Mouse (Mus musculus) gastrocnemius, postnatal 10 days (tissue): ENCODE data around the gene Slc5a7. TPM values are rescaled to one million over a fixed set of nuclear protein-coding genes. Genes with fewer than 3 reads are reported as not detected.

Experiments
- DNase-seq: peaks from one replicate; pipeline ENCODE4 v3.0.0; 2021; ENCODE audit warnings: mixed read lengths
- long read RNA-seq, 2 experiments: library from polyadenylated mRNA; stranded (forward); transcript quantifications; one replicate each; pipeline ENCODE4 v2.0.0; 2021
- total RNA-seq, 2 experiments: library from RNA; stranded (reverse); gene quantifications; 2 replicates each; pipeline ENCODE4 v1.2.3; 2021

Slc5a7 gene
- total RNA-seq: under 1 TPM in 1 of 2 experiments, not detected in 1; 0.07 TPM
- long read RNA-seq, experiment 1: 0 reads
- long read RNA-seq, experiment 2: 0 reads

GRCm38 (mm10) chr17:54298934-54299333, at the start of gene Slc5a7:
Gene Slc5a7 (minus strand): TSS chr17:54299034.
- no peak for DNase-seq

GRCm38 (mm10) chr17:54347672-54348071, 48.8 kb upstream of the Slc5a7 start:
- no peak for DNase-seq

GRCm38 (mm10) chr17:54343395-54343794, 44.6 kb upstream of the Slc5a7 start:
- no peak for DNase-seq

GRCm38 (mm10) chr17:54298232-54298924, 456 bp downstream of the Slc5a7 start:
- DNase-seq: peak; percentile 8

DNA sequence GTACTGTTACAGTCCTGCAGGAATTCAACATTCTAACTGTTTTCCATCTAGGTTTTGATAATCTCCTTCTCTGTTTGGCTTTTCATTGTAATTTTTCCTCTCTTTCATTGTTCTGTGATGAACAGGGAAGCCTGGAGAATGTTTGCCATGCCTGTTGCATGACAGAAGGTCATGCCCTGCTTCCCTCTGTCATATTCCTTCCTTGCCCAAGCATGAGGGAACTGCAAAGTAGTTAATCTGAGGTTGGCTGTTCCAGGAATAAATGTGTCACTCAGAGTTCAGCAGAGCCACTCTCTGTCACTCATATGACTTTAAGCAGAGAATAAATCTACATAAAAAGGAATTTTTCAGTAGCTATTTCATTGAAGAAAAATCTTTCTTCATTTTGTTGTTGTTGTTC, 48.1 kb downstream of the Slc5a7 start:
- DNase-seq: no peak

- no peak for DNase-seq
Measured at GRCm38 (mm10) chr17:54243650-54244300, 55.1 kb downstream of the Slc5a7 start.

DNA sequence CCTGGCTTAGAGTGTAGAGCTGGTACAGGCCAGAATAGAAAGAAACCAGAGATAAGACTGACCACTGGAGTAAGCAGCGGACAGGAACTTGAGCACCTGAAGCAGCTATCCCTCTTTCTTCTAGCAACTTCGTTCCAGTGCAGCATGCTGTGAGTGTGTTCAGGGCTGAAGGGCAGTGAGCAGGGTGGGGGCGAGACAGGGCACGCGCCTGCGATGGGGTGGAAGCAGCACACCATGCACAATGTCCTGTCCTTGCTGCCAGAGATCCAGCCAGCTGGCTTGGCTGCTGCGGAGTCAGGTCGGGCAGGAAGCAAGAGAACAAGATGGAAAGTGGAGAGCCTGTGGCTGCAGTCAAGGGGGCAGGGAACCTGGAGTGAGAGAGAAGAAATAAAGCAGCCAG, 59.4 kb downstream of the Slc5a7 start:
- no peak for DNase-seq
